Mouse (Mus musculus) CH12.LX (cell line): ENCODE measurements around the gene Pde8b. TPM values are rescaled to one million over a fixed set of nuclear protein-coding genes. Genes with fewer than 3 reads are reported as not detected.

Source experiments
- DNase-seq: peaks from one replicate; pipeline ENCODE4 v3.0.0-alpha.2; 2013; ENCODE audit errors: extremely low read depth
- H3K27ac ChIP-seq: 2 replicates; pipeline ENCODE4 v1.5.1; 2012; ENCODE audit warnings: low read depth, mild to moderate bottlenecking, control low read depth, moderate library complexity; ENCODE audit not compliant: insufficient read depth
- H3K27me3 ChIP-seq: replicated peaks from 2 replicates; pipeline ENCODE3; 2012; ENCODE audit warnings: inconsistent platforms
- H3K36me3 ChIP-seq, 2 experiments: replicated peaks in 1 of 2; 2 replicates each; pipeline versions ENCODE3 to v1.6.1; 2012; ENCODE audit warnings: inconsistent platforms in 1 of 2, low read length in 1 of 2, mild to moderate bottlenecking in 1 of 2, mixed read lengths in 1 of 2, moderate library complexity in 1 of 2; ENCODE audit not compliant: control insufficient read depth in 1 of 2, insufficient read depth in 1 of 2
- H3K4me1 ChIP-seq, 2 experiments: 2 replicates each; pipeline ENCODE4 v1.6.1; 2012; ENCODE audit warnings: inconsistent platforms in 1 of 2, moderate library complexity in 1 of 2; ENCODE audit not compliant: insufficient read depth in 2 of 2, control insufficient read depth in 1 of 2
- H3K4me2 ChIP-seq: 2 replicates; pipeline ENCODE4 v1.6.1; 2012; ENCODE audit warnings: low read depth, mild to moderate bottlenecking, control low read depth; ENCODE audit not compliant: poor library complexity, insufficient read depth, severe bottlenecking
- H3K4me3 ChIP-seq, 3 experiments: fragments of 150-350 bp in 1 of 3; sonication (generic) in 1 of 3; replicated peaks in 1 of 3; 2 replicates each; pipeline versions ENCODE3 to v1.5.1; 2011 to 2012; ENCODE audit warnings: low read depth in 2 of 3, low read length in 2 of 3, mild to moderate bottlenecking in 2 of 3, moderate library complexity in 2 of 3, control low read depth in 1 of 3, improper control_type of control experiment in 1 of 3, inconsistent platforms in 1 of 3, mixed read lengths in 1 of 3; ENCODE audit not compliant: poor library complexity in 1 of 3
- H3K79me2 ChIP-seq: replicated peaks from 2 replicates; pipeline ENCODE4 v1.6.1; 2012; ENCODE audit warnings: mild to moderate bottlenecking, moderate library complexity; ENCODE audit not compliant: control insufficient read depth, poor library complexity, insufficient read depth, severe bottlenecking; ENCODE audit errors: extremely low read depth
- H3K9ac ChIP-seq: 2 replicates; pipeline ENCODE4 v1.6.1; 2012; ENCODE audit warnings: low read depth, mild to moderate bottlenecking, control low read depth, moderate library complexity; ENCODE audit not compliant: insufficient read depth
- H3K9me3 ChIP-seq: replicated peaks from 2 replicates; pipeline ENCODE3; 2012; ENCODE audit warnings: low read length, inconsistent platforms, mixed read lengths
- CHD1 ChIP-seq: IDR thresholded peaks from 2 replicates; pipeline ENCODE4 v1.6.1; 2012; ENCODE audit warnings: low read depth, low read length, improper control_type of control experiment, inconsistent platforms
- CHD2 ChIP-seq: IDR thresholded peaks from 2 replicates; pipeline ENCODE4 v1.6.1; 2011; ENCODE audit warnings: low read length, improper control_type of control experiment
- CTCF ChIP-seq, 2 experiments: IDR thresholded peaks in 1 of 2; conservative IDR thresholded peaks in 1 of 2; 2 replicates each; pipeline ENCODE4 v1.5.1; 2011 to 2012; ENCODE audit warnings: low read depth in 2 of 2, low read length in 2 of 2, improper control_type of control experiment in 1 of 2, inconsistent platforms in 1 of 2, mild to moderate bottlenecking in 1 of 2, moderate library complexity in 1 of 2
- E2F4 ChIP-seq: IDR thresholded peaks from 2 replicates; pipeline ENCODE4 v1.6.1; 2011; ENCODE audit warnings: low read depth, low read length, improper control_type of control experiment; ENCODE audit not compliant: insufficient replicate concordance
- ELF1 ChIP-seq: IDR thresholded peaks from 2 replicates; pipeline ENCODE4 v1.6.1; 2014; ENCODE audit warnings: low read depth, mild to moderate bottlenecking, inconsistent platforms, low read length, improper control_type of control experiment
- ETS1 ChIP-seq: conservative IDR thresholded peaks from 2 replicates; pipeline ENCODE4 v1.6.1; 2012; ENCODE audit warnings: low read depth, mild to moderate bottlenecking, inconsistent platforms, low read length, improper control_type of control experiment, moderate library complexity
- GABPA ChIP-seq: IDR thresholded peaks from 2 replicates; pipeline ENCODE4 v1.6.1; 2012; ENCODE audit warnings: low read depth, low read length, improper control_type of control experiment, inconsistent platforms; ENCODE audit not compliant: insufficient replicate concordance
- IRF4 ChIP-seq: IDR thresholded peaks from 2 replicates; pipeline ENCODE4 v1.6.1; 2014; ENCODE audit warnings: low read depth, mild to moderate bottlenecking, inconsistent platforms, low read length, improper control_type of control experiment
- JUN ChIP-seq: IDR thresholded peaks from 2 replicates; pipeline ENCODE4 v1.6.1; 2011; ENCODE audit warnings: low read depth, mild to moderate bottlenecking, low read length, improper control_type of control experiment, moderate library complexity; ENCODE audit not compliant: insufficient read depth
- JUND ChIP-seq: conservative IDR thresholded peaks from 2 replicates; pipeline ENCODE4 v1.6.1; 2011; ENCODE audit warnings: low read depth, low read length, improper control_type of control experiment
- KAT2A ChIP-seq: IDR thresholded peaks from 2 replicates; pipeline ENCODE4 v1.6.1; 2012; ENCODE audit warnings: low read length, improper control_type of control experiment, inconsistent platforms; ENCODE audit not compliant: insufficient replicate concordance
- MAFK ChIP-seq: IDR thresholded peaks from 2 replicates; pipeline ENCODE4 v1.6.1; 2011; ENCODE audit warnings: low read length, improper control_type of control experiment; ENCODE audit not compliant: insufficient replicate concordance
- MAX ChIP-seq: IDR thresholded peaks from 2 replicates; pipeline ENCODE4 v1.6.1; 2011; ENCODE audit warnings: low read length, improper control_type of control experiment
- MAZ ChIP-seq: IDR thresholded peaks from 2 replicates; pipeline ENCODE4 v1.6.1; 2012; ENCODE audit warnings: low read depth, mild to moderate bottlenecking, inconsistent platforms, low read length, improper control_type of control experiment, moderate library complexity
- MEF2A ChIP-seq: IDR thresholded peaks from 2 replicates; pipeline ENCODE4 v1.6.1; 2014; ENCODE audit warnings: low read depth, mild to moderate bottlenecking, inconsistent platforms, low read length, improper control_type of control experiment, borderline replicate concordance
- MXI1 ChIP-seq: IDR thresholded peaks from 2 replicates; pipeline ENCODE4 v1.6.1; 2011; ENCODE audit warnings: mild to moderate bottlenecking, low read depth, low read length, improper control_type of control experiment
- PAX5 ChIP-seq: IDR thresholded peaks from 2 replicates; pipeline ENCODE4 v1.6.1; 2012; ENCODE audit warnings: low read length, inconsistent platforms, mixed read lengths
- POLR2A ChIP-seq: IDR thresholded peaks from 2 replicates; pipeline ENCODE4 v1.6.1; 2011; ENCODE audit warnings: low read depth, mild to moderate bottlenecking, improper control_type of control experiment, low read length
- POLR2AphosphoS2 ChIP-seq: IDR thresholded peaks from 2 replicates; pipeline ENCODE4 v1.6.1; 2011; ENCODE audit warnings: low read depth, low read length, improper control_type of control experiment
- TBP ChIP-seq: conservative IDR thresholded peaks from 2 replicates; pipeline ENCODE4 v1.6.1; 2011; ENCODE audit warnings: low read depth, low read length, improper control_type of control experiment
- TCF12 ChIP-seq: IDR thresholded peaks from 2 replicates; pipeline ENCODE4 v1.6.1; 2014; ENCODE audit warnings: low read depth, mild to moderate bottlenecking, inconsistent platforms, low read length, improper control_type of control experiment
- UBTF ChIP-seq: IDR thresholded peaks from 2 replicates; pipeline ENCODE4 v1.6.1; 2012; ENCODE audit warnings: low read depth, mild to moderate bottlenecking, inconsistent platforms, low read length, improper control_type of control experiment, moderate library complexity
- USF1 ChIP-seq: IDR thresholded peaks from 2 replicates; pipeline ENCODE4 v1.6.1; 2014; ENCODE audit warnings: low read depth, mild to moderate bottlenecking, inconsistent platforms, low read length, improper control_type of control experiment
- ZMIZ1 ChIP-seq: IDR thresholded peaks from 2 replicates; pipeline ENCODE4 v1.6.1; 2012; ENCODE audit warnings: low read depth, mild to moderate bottlenecking, inconsistent platforms, low read length, improper control_type of control experiment
- ZNF384 ChIP-seq: IDR thresholded peaks from 2 replicates; pipeline ENCODE4 v1.6.1; 2012; ENCODE audit warnings: low read depth, low read length, improper control_type of control experiment, inconsistent platforms
- dilution Hi-C: fragments of 300-500 bp; cut with MboI; formaldehyde crosslinking; loops from 2 replicates; pipeline ENCODE4 v1.14.3; 2020; ENCODE audit warnings: low sequenced_read_pairs; ENCODE audit not compliant: extremely low pct_unique_long_range_greater_than_20kb, extremely low pct_ligation_motif_present
- in situ Hi-C: fragments of 300-500 bp; cut with MboI; formaldehyde crosslinking; loops from 3 replicates; pipeline ENCODE4 v1.14.3; 2019; ENCODE audit warnings: low sequenced_read_pairs, low pct_ligation_motif_present, low pct_unique_long_range_greater_than_20kb, mixed read lengths
- polyA plus RNA-seq: library from polyadenylated mRNA; unstranded; fragments of >175 nt; gene quantifications from 2 replicates; pipeline ENCODE4 v1.2.1, GENCODE M21; 2012; ENCODE audit warnings: low read depth; ENCODE audit not compliant: insufficient read length
- total RNA-seq, 2 experiments: library from RNA; depleted of rRNA; stranded (reverse); fragments of 300-350 nt in 1 of 2; fragments of >200 nt in 1 of 2; gene quantifications; 2 replicates each; pipeline ENCODE4 v1.2.3; 2012 to 2014

Pde8b gene
- total and polyA plus RNA-seq, 3 experiments: 0.25 to 2.0 (median 0.93) TPM

DNA sequence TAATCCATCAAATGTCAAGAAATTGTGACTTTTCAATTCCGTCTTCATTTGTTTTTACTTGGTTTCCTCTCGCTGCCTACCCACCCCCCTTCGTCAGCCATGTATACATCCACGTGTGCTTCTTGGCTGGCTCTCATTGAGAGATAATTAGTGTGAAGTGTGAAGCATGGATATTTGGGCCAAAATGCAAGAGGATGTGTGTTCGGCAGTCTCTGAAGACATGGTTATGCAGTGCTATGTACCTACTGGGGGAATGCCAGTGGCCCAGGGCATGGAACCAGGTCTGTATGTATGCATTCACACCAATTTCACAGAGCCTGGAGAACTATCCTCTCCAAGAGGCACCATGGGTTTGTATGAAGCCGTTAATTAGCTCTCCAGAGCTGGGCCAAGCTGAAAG lies 219.3 kb downstream of the Pde8b start:
- no peak for DNase-seq
- Histone ChIP-seq H3K4me2 (no peak overlapping the region), H3K4me1 (peaks cover 10 to 19% of the 10 kb centered on the region in 2 experiments), H3K79me2 (no peaks in the 10 kb centered on the region), H3K9ac (no peak overlapping the region), H3K27ac (no peak overlapping the region), H3K27me3 (no peaks in the 10 kb centered on the region), H3K36me3 (peaks cover 0 to 36% of the 10 kb centered on the region in 2 experiments), H3K4me3 (no peak overlapping the region), H3K9me3 (peaks cover 13% of the 10 kb centered on the region)
- dilution Hi-C loops: no loop called here
- in situ Hi-C loops: no loop called here
- TF ChIP-seq PAX5 (no peak), POLR2A (no peak), MAX (no peak), CHD2 (no peak), ZNF384 (no peak), USF1 (no peak), KAT2A (no peak), JUND (no peak), GABPA (no peak), MEF2A (no peak), ELF1 (no peak)

DNA sequence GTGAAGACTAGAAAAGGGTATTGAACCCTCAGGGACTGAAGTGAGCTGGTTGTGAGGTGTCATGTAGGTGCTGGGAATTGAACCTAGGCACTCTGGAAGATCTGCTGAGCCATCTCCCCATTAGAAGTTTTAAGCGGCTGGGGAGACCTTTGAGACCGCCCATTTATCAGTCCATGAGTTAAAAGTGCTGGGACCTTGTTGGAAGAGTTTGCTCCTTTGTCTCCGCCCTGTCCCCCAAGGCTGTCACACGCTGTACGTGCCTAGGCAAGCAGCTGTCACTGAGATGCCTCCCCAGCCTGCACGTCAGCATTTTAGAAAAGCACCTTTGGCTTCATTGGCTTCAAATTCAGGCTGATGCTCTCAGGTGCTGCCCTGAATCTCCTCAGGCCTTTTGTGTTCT lies 229.9 kb downstream of the Pde8b start:
- peaks cover 0 to 47% of the 10 kb centered on the region in 2 experiments for H3K36me3 ChIP-seq
- DNase-seq: no peak
- dilution Hi-C loops (no loop called here), in situ Hi-C loops (no loop called here)
- no peaks in the 10 kb centered on the region for H3K79me2 ChIP-seq
- H3K4me1 ChIP-seq: peaks cover 2 to 35% of the 10 kb centered on the region in 2 experiments; a peak in 2 of 4 replicates
- H3K4me3 ChIP-seq: no peak overlapping the region
- H3K4me2 ChIP-seq: no peak overlapping the region
- no peak overlapping the region for H3K9ac ChIP-seq
- H3K9me3 ChIP-seq: no peaks in the 10 kb centered on the region
- no peaks in the 10 kb centered on the region for H3K27me3 ChIP-seq
- TF ChIP-seq IRF4 (no peak), CHD2 (no peak), MAZ (no peak), PAX5 (no peak), E2F4 (no peak), MXI1 (no peak), MEF2A (no peak), UBTF (no peak), TBP (no peak), TCF12 (no peak), CTCF (conservative IDR thresholded peaks at IDR 0.05 in 1 of 2, IDR thresholded peaks at IDR 0.05 in 1 of 2; ENCODE audit: low read depth in 2 of 2, low read length in 2 of 2) (no peak), MAFK (no peak), JUN (no peak), USF1 (no peak), ZMIZ1 (no peak), JUND (no peak), CHD1 (no peak), POLR2A (no peak), POLR2AphosphoS2 (no peak), ETS1 (no peak)
- no peak overlapping the region for H3K27ac ChIP-seq
